Mouse (Mus musculus): ENCODE measurements around the gene Olfr365.

Olfr365 gene

DNA sequence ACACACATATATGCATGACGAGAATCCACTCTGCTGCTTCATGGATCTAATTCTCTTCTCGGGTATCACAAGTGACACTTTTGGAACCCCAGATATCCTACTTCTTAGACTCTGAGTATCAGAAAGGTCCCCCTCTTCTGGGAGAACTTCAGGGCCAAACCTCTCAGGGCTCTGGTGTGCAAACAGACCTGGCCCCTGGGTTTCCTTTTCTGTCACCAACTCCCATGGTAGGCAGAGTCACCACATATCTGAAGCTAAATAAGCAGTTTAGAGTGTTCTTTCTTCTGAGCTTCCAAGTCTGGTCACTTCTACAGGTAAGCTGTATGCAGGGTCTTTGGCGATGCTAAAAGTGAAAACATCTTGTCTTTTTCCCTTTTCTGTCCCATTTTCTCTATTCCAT lies at the start of gene Olfr365:
Gene Olfr365 (plus strand): TSS at position 301 of the 400 bp plus-strand sequence.
- no peak for DNase-seq (ENCODE audit: low read depth)

DNA sequence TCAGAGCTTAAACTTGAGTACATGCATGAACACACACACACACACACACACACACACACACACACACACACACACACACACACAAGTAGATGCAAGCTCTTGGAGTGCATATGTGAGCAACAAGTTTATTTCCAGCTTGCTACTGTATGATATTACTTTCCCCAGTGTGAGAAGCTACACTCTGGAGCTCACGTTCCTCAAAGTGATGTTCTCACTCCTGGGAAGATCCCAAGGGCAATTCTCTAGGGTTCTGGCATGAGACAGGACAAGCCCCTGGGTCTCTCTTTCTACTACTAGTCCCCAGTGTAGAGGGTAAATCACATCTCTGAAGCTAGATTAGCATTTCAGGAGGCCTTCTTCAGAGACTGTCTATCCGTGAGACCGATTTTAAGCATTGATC lies 49.0 kb upstream of the Olfr365 start, which contains the start of gene Olfr364-ps1:
Gene Olfr364-ps1 (plus strand): TSS at position 301 of the 400 bp plus-strand sequence.
- DNase-seq (ENCODE audit: low read depth): no peak

DNA sequence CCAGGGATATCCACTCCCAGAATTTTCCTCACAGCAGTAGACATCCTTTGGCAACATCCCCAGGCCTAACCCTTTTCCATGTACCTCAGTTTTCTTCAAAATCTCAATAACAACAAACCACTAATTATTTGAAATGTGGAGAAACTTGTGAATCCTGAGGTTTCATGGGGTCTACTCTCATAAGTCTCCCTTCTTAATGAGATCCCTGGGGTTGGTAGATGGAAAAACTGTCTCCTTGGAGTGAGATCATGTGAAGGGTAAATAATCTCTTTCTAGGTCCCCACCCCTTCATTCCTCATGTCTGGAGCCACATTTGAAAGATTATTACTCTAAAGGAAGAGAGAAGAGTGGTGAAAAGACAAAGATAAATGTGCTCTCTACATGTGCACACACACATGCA lies 23.3 kb downstream of the Olfr365 start, which contains the start of gene Olfr366:
Gene Olfr366 (plus strand): TSS at position 301 of the 400 bp plus-strand sequence.
- DNase-seq (ENCODE audit: low read depth): no peak
